Mouse (Mus musculus) hindbrain, embryonic 10.5 days (tissue): ENCODE measurements around the gene Pml. TPM values are rescaled to one million over a fixed set of nuclear protein-coding genes. Genes with fewer than 3 reads are reported as not detected.

Experiments
- DNase-seq: peaks from one replicate; pipeline ENCODE4 v3.0.0-alpha.2; 2017; ENCODE audit warnings: low spot score
- H3K27ac ChIP-seq: fragments of 300-500 bp; sonication (generic); 2 replicates; pipeline ENCODE4 v1.5.1; 2016; ENCODE audit warnings: mild to moderate bottlenecking, moderate library complexity
- H3K27me3 ChIP-seq: fragments of 300-500 bp; sonication (generic); 2 replicates; pipeline ENCODE4 v1.6.1; 2016; ENCODE audit warnings: mild to moderate bottlenecking; ENCODE audit not compliant: poor library complexity, insufficient read depth, severe bottlenecking
- H3K36me3 ChIP-seq: fragments of 300-500 bp; sonication (generic); 2 replicates; pipeline ENCODE4 v1.6.1; 2016; ENCODE audit warnings: mild to moderate bottlenecking, moderate library complexity
- H3K4me1 ChIP-seq: fragments of 300-500 bp; sonication (generic); replicated peaks from 2 replicates; pipeline ENCODE4 v1.6.1; 2016; ENCODE audit warnings: mild to moderate bottlenecking
- H3K4me3 ChIP-seq: fragments of 300-500 bp; sonication (generic); 2 replicates; pipeline ENCODE4 v1.5.1; 2016; ENCODE audit warnings: mild to moderate bottlenecking, moderate library complexity
- H3K9me3 ChIP-seq: fragments of 300-500 bp; sonication (generic); 2 replicates; pipeline ENCODE4 v1.6.1; 2016; ENCODE audit warnings: mild to moderate bottlenecking, moderate library complexity
- WGBS: fragments of 180-500 bp; shearing (Covaris S2); methylation state at CpG from one replicate; pipeline ENCODE4 v1.1.7; 2016; 5-methylcytosine and 5-hydroxymethylcytosine counted together
- polyA plus RNA-seq: library from polyadenylated mRNA; unstranded; fragments of >200 nt; fragmentation: Nextera tagmentation; extraction: Ambion mirVana; gene quantifications from 2 replicates; pipeline ENCODE4 v1.2.1, GENCODE M21; 2016

The Pml gene
- polyA plus RNA-seq = 9.5 and 13.5 TPM in 2 replicates

GRCm38 (mm10) chr9:58249592-58250192, at the start of gene Pml:
Gene Pml (minus strand): TSS chr9:58249786.
- peak within 1 kb of the TSS; percentile 59 for H3K4me3 ChIP-seq
- 1% methylated on average over 16 of the region's 16 CpGs for WGBS
- DNase-seq = peak; percentile 54
- H3K4me1 ChIP-seq = peaks cover 49% of the 10 kb centered on the region
- H3K36me3 ChIP-seq = no peaks in the 10 kb centered on the region
- H3K27ac ChIP-seq = peak within 1 kb of the TSS; percentile 86
- no peaks in the 10 kb centered on the region for H3K27me3 ChIP-seq
- H3K9me3 ChIP-seq = no peaks in the 10 kb centered on the region

DNA sequence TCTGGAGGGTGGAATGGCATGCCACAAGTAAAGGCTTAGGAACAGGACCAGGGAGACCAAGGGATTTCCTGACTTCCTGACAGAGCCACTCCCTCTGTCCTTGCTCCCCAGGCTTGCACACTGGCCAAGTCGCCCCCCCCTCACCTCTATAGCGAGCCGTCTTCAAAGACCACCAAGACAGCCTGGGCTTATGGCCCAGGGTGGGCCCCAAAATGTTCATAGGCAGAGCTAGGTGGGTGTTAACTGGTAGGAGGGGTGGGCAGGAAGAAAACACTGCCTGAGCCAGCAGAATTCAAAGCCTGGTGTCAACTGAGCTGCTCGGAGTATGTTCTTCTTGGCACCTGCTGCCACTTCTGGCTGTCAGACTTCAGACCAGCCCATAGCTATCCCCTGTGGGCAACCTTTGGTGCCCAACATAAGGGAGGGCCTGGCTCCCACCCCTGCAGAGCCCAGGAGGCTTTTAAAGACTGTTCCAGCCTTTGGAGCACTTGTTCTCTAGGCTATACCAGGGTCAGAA, 48.4 kb upstream of the Pml start:
- Histone ChIP-seq H3K4me3 (no peak overlapping the region), H3K27ac (no peak overlapping the region), H3K36me3 (no peaks in the 10 kb centered on the region), H3K4me1 (peaks cover 46% of the 10 kb centered on the region), H3K9me3 (no peaks in the 10 kb centered on the region), H3K27me3 (no peaks in the 10 kb centered on the region)
- WGBS = 92% methylated on average over 4 of the region's 4 CpGs
- no peak for DNase-seq

- Histone ChIP-seq H3K4me1 (peaks cover 47% of the 10 kb centered on the region), H3K27me3 (no peaks in the 10 kb centered on the region), H3K36me3 (no peaks in the 10 kb centered on the region), H3K4me3 (no peak overlapping the region), H3K27ac (0 out of 2 replicates have a peak overlapping the region, but pooled peaks have one; percentile 43), H3K9me3 (no peaks in the 10 kb centered on the region)
- WGBS = 91% methylated on average over 6 of the region's 6 CpGs
- DNase-seq = no peak
These were observed 47.5 kb upstream of the Pml start for GRCm38 (mm10) chr9:58297065-58297464.

DNA sequence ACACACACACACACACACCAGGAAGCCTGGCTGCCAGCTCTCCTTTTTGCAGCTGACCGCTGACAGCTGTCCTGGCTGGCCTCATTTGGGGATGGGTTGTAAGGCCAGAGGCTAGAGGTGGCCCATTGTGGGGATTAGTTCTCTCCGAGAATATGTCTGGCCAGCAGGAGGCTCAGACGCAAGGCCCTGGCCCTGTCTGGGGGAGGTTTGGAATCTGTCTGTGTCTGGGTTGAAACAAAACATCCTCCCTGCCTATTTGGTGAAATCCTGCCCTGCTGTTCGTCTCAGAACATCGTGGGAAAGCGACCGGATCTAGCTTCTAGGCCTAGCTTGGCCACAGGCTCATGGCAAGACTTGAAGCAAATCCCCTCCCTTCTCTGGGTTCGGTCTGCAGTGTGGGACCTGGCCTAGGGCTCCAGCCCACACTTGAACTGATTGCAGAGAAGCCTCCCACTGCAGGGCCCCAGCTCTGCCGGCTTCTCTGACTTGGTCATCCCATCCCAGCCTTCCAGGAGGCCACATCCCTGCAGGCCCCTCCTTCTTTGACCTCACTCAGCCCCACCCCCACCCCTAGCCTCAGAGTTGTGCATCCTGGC, 46.3 kb upstream of the Pml start:
- peak overlapping the region; percentile 85 for H3K27ac ChIP-seq
- no peaks in the 10 kb centered on the region for H3K9me3 ChIP-seq
- 18% methylated on average over 9 of the region's 9 CpGs for WGBS
- no peaks in the 10 kb centered on the region for H3K36me3 ChIP-seq
- no peak overlapping the region for H3K4me3 ChIP-seq
- peaks cover 47% of the 10 kb centered on the region for H3K4me1 ChIP-seq
- no peaks in the 10 kb centered on the region for H3K27me3 ChIP-seq
- DNase-seq = peak; percentile 59

DNA sequence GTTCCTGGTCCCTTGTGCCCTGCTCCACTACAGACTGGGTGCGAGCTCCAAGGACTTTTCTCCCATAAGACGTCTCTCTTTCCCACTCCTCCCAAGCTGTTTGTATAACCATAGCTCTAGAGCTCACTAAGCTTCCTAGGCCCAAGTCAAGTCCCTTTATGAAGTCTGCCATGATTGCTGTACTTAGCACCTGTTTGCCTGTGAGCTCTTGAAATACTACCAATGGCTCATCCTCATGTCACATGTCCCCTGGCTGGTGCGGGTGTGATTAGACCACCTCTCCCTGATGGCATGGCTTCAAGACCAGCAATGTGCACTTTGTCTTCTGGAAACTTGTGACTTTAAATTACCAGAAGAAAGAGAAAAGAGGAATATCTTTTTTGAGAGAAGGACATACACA, 45.8 kb upstream of the Pml start:
- Histone ChIP-seq H3K9me3 (no peaks in the 10 kb centered on the region), H3K4me3 (no peak overlapping the region), H3K4me1 (peaks cover 47% of the 10 kb centered on the region), H3K27ac (peak overlapping the region; percentile 85), H3K27me3 (no peaks in the 10 kb centered on the region), H3K36me3 (no peaks in the 10 kb centered on the region)
- DNase-seq = no peak
- 84% methylated on average over 3 of the region's 3 CpGs for WGBS

- 42% methylated on average over 7 of the region's 7 CpGs for WGBS
- peak overlapping the region; percentile 53; the same call in 1 of the 2 replicates for H3K27ac ChIP-seq
These were observed 44.9 kb upstream of the Pml start for GRCm38 (mm10) chr9:58294527-58294926.

DNA sequence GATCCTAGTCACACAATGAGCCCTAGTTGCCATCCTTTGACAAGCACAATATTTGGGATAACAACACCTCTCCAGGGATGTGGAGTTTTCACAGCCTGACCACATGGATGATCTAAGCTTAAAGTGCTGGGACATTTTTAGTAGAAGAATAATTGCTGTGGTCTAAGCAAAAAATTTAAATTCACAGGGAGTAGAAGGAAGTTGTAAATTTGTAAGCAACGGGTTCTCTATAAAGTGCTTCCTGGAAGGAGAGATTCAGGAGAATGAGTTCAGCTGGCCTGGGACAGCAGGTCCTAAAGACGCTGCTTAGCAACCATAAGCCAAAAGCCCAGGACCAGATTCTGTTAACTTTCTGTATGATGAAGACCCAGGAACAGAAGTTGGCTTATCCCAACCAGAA, 40.3 kb upstream of the Pml start:
- no peak overlapping the region for H3K4me3 ChIP-seq
- H3K9me3 ChIP-seq = no peaks in the 10 kb centered on the region
- H3K36me3 ChIP-seq = no peaks in the 10 kb centered on the region
- WGBS = 88% methylated on average over 2 of the region's 2 CpGs
- no peak overlapping the region for H3K27ac ChIP-seq
- DNase-seq = no peak
- peaks cover 17% of the 10 kb centered on the region for H3K4me1 ChIP-seq
- no peaks in the 10 kb centered on the region for H3K27me3 ChIP-seq

More at GRCm38 (mm10) chr9:58294527-58294926, 44.9 kb upstream of the Pml start:
- Histone ChIP-seq H3K36me3 (no peaks in the 10 kb centered on the region), H3K4me3 (no peak overlapping the region), H3K9me3 (no peaks in the 10 kb centered on the region), H3K27me3 (no peaks in the 10 kb centered on the region), H3K4me1 (peaks cover 44% of the 10 kb centered on the region)
- DNase-seq = no peak

- 85% methylated on average over 1 of the region's 1 CpGs for whole genome bisulfite sequencing
- Histone ChIP-seq H3K27me3 (no peaks in the 10 kb centered on the region), H3K36me3 (no peaks in the 10 kb centered on the region), H3K4me3 (no peak overlapping the region), H3K27ac (no peak overlapping the region), H3K9me3 (no peaks in the 10 kb centered on the region), H3K4me1 (peaks cover 9% of the 10 kb centered on the region)
- no peak for DNase-seq
These were observed 39.5 kb upstream of the Pml start for GRCm38 (mm10) chr9:58289090-58289489.

- Histone ChIP-seq H3K27me3 (no peaks in the 10 kb centered on the region), H3K9me3 (no peaks in the 10 kb centered on the region), H3K27ac (no peak overlapping the region), H3K4me3 (no peak overlapping the region), H3K4me1 (no peaks in the 10 kb centered on the region), H3K36me3 (no peaks in the 10 kb centered on the region)
- DNase-seq = no peak
- 86% methylated on average over 7 of the region's 7 CpGs for WGBS
These were observed 33.8 kb upstream of the Pml start for GRCm38 (mm10) chr9:58283431-58283830.

- Histone ChIP-seq H3K4me1 (no peaks in the 10 kb centered on the region), H3K27me3 (no peaks in the 10 kb centered on the region), H3K4me3 (no peak overlapping the region), H3K9me3 (no peaks in the 10 kb centered on the region), H3K27ac (no peak overlapping the region), H3K36me3 (no peaks in the 10 kb centered on the region)
- WGBS = 55% methylated on average over 3 of the region's 3 CpGs
- DNase-seq = no peak
These were observed 32.0 kb upstream of the Pml start for GRCm38 (mm10) chr9:58281597-58281996.

DNA sequence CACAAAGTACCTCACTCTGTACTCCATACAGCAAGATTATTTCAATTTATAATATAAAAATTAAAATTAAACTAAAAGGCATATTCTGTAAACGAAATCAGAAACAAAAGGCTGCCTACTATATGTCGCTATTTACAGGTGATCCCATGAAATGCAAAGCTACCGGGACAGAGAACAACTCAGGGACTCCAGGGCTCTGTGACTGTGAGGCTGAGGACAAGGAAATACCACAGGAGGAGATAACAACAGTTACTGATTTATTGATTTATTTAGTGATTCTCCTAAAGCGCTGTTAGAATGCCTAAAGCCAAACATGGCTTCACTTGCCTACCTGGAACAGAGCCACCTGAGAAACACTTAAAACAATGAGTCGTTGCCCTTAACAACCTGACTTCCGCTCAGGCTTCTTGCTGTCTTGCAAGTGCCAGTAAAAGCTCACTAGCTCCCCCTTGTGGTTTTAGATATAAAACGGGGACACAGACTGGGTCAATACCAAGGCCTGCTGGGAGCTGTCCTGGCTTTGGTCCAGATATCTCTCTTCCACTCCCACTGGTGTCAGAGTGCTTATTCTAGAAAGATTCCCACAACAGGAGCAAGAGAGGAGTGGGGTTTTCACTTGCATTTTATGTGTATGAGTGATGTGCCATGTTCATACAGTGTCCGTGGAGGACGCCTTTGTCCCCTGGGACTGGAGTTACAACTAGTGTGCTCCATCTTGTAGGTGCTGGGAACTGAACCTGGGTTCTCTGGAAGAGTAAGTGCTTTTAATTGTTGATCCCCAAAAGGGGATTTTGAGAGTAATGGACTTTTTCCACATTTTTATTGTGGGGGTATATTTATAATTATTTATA, 30.9 kb upstream of the Pml start:
- Histone ChIP-seq H3K4me3 (no peak overlapping the region), H3K27me3 (no peaks in the 10 kb centered on the region), H3K4me1 (peaks cover 8% of the 10 kb centered on the region), H3K27ac (no peak overlapping the region), H3K9me3 (no peaks in the 10 kb centered on the region), H3K36me3 (no peaks in the 10 kb centered on the region)
- DNase-seq = peak; percentile 72
- WGBS = 36% methylated on average over 9 of the region's 9 CpGs

- H3K27ac ChIP-seq = no peak overlapping the region
- H3K36me3 ChIP-seq = no peaks in the 10 kb centered on the region
- WGBS = 73% methylated on average over 5 of the region's 5 CpGs
- H3K9me3 ChIP-seq = no peaks in the 10 kb centered on the region
- no peak overlapping the region for H3K4me3 ChIP-seq
- no peaks in the 10 kb centered on the region for H3K27me3 ChIP-seq
- peaks cover 15% of the 10 kb centered on the region for H3K4me1 ChIP-seq
- DNase-seq = no peak
These were observed 30.2 kb upstream of the Pml start for GRCm38 (mm10) chr9:58279780-58280179.
